Mouse (Mus musculus): ENCODE measurements at regions not wholly inside any gene's neighbourhood (a gene's known extent, or its start where the extent isn't known, plus 50 kb on each side); places are given as distances from the start of the nearest gene placed in this dataset.

GRCm38 (mm10) chr15:56604266-56604665 lies 873.2 kb downstream of the Slc22a22 start:
- DNase-seq (ENCODE audit: low read depth, low spot score), result no peak

GRCm38 (mm10) chr15:56592656-56593055 lies 884.8 kb downstream of the Slc22a22 start:
- no peak for DNase-seq (ENCODE audit: low read depth, low spot score)

GRCm38 (mm10) chr15:56580745-56581515 lies 896.5 kb downstream of the Slc22a22 start:
- no peak for DNase-seq (ENCODE audit: low read depth, low spot score)

GRCm38 (mm10) chr15:56563192-56563591 lies 914.2 kb downstream of the Slc22a22 start:
- no peak for DNase-seq (ENCODE audit: low read depth, low spot score)

GRCm38 (mm10) chr15:56562785-56563184 lies 914.6 kb downstream of the Slc22a22 start:
- no peak for DNase-seq (ENCODE audit: low read depth, low spot score)

- no peak for DNase-seq (ENCODE audit: low read depth, low spot score)
These were observed 915.3 kb downstream of the Slc22a22 start for GRCm38 (mm10) chr15:56562143-56562542.

GRCm38 (mm10) chr15:56554386-56554785 lies 923.0 kb downstream of the Slc22a22 start:
- no peak for DNase-seq (ENCODE audit: low read depth, low spot score)

GRCm38 (mm10) chr15:56553851-56554250 lies 923.6 kb downstream of the Slc22a22 start:
- DNase-seq (ENCODE audit: low read depth, low spot score), result no peak

- DNase-seq (ENCODE audit: low read depth, low spot score), result no peak
These were observed 945.9 kb downstream of the Slc22a22 start for GRCm38 (mm10) chr15:56531529-56531928.

GRCm38 (mm10) chr15:56518379-56518778 lies 959.0 kb downstream of the Slc22a22 start:
- no peak for DNase-seq (ENCODE audit: low read depth, low spot score)

- DNase-seq (ENCODE audit: low read depth, low spot score), result no peak
These were observed 961.3 kb downstream of the Slc22a22 start for GRCm38 (mm10) chr15:56516095-56516494.

GRCm38 (mm10) chr15:56498774-56499173 lies 978.7 kb downstream of the Slc22a22 start:
- no peak for DNase-seq (ENCODE audit: low read depth, low spot score)

GRCm38 (mm10) chr15:56497757-56498156 lies 979.7 kb downstream of the Slc22a22 start:
- no peak for DNase-seq (ENCODE audit: low read depth, low spot score)

- no peak for DNase-seq (ENCODE audit: low read depth, low spot score)
These were observed 981.1 kb downstream of the Slc22a22 start for GRCm38 (mm10) chr15:56496355-56496754.

GRCm38 (mm10) chr15:56485931-56486330 lies 991.5 kb downstream of the Slc22a22 start:
- DNase-seq (ENCODE audit: low read depth, low spot score), result no peak

GRCm38 (mm10) chr15:56484693-56485092 lies 992.7 kb downstream of the Slc22a22 start:
- no peak for DNase-seq (ENCODE audit: low read depth, low spot score)

GRCm38 (mm10) chr15:56479682-56480081 lies 997.7 kb downstream of the Slc22a22 start:
- DNase-seq (ENCODE audit: low read depth, low spot score), result no peak

GRCm38 (mm10) chr15:56479015-56479414 lies 998.4 kb downstream of the Slc22a22 start:
- no peak for DNase-seq (ENCODE audit: low read depth, low spot score)

- no peak for DNase-seq (ENCODE audit: low read depth, low spot score)
These were observed 1003.7 kb downstream of the Slc22a22 start for GRCm38 (mm10) chr15:56473679-56474078.

- DNase-seq (ENCODE audit: low read depth, low spot score), result no peak
These were observed 1025.5 kb downstream of the Slc22a22 start for GRCm38 (mm10) chr15:56451881-56452280.

- DNase-seq (ENCODE audit: low read depth, low spot score), result no peak
These were observed 1029.3 kb downstream of the Slc22a22 start for GRCm38 (mm10) chr15:56448015-56448645.

GRCm38 (mm10) chr15:56440171-56440570 lies 1037.3 kb downstream of the Slc22a22 start:
- no peak for DNase-seq (ENCODE audit: low read depth, low spot score)

- no peak for DNase-seq (ENCODE audit: low read depth, low spot score)
These were observed 1039.1 kb downstream of the Slc22a22 start for GRCm38 (mm10) chr15:56438370-56438769.

Data from retina, postnatal 7 days (tissue).